Mouse (Mus musculus): ENCODE measurements around the gene Mylk3.

Mylk3 gene

DNA sequence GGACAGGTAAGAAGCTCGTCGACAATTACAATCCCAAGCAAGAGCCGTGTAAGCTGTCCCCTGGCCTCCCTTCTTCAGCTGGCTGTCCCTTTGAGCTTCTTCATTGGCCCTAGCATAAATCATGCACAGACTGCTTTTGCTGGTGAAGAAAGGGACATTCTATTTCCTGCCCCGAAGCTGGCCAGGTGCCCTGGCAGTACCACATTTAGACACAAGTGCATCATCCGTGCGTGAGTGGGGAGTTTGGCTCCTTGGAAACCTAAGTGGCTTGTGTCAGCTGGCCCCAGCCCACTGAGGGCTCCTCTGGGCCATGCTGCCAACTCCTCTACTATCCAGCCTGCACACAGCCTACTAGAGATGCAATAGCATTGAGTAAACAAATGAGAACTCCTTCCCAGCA, at the start of gene Mylk3:
Gene Mylk3 (minus strand): TSS at position 141 of the 400 bp plus-strand sequence.
- no peak for DNase-seq (ENCODE audit: low read depth, low spot score)

- no peak for DNase-seq (ENCODE audit: low read depth, low spot score)
Measured at GRCm38 (mm10) chr8:85435736-85436135, 49.6 kb upstream of the Mylk3 start.

GRCm38 (mm10) chr8:85434817-85435216, 48.7 kb upstream of the Mylk3 start:
- no peak for DNase-seq (ENCODE audit: low read depth, low spot score)

- no peak for DNase-seq (ENCODE audit: low read depth, low spot score)
Measured at GRCm38 (mm10) chr8:85433017-85433393, 46.9 kb upstream of the Mylk3 start.

- peak; percentile 98 for DNase-seq (ENCODE audit: low read depth, low spot score)
Measured at GRCm38 (mm10) chr8:85432168-85433016, 46.2 kb upstream of the Mylk3 start, which contains the start of gene 4921524J17Rik. 4921524J17Rik (minus strand) TSS chr8:85432833.

- DNase-seq (ENCODE audit: low read depth, low spot score) = peak; percentile 48
Measured at GRCm38 (mm10) chr8:85431281-85432167, 45.4 kb upstream of the Mylk3 start.

DNA sequence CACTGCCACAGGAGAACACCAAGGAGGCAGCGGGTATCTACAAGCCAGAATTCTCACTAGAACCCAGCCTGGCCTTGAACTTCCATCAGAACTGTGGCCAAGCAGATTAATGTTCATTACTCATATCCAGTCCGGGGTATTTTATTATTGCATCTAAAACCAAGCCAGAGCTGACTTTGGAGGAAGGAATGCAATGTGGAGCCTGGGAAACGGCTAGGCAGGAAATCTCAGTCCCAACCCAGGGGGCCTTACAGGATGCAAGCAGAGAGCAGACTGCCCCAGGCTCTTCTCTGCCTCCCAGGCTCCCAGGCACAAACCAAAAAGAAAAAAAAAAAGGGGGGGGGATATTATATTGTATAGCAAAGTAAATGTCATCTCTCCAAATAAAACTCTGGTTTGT, 44.7 kb upstream of the Mylk3 start:
- DNase-seq (ENCODE audit: low read depth, low spot score) = no peak

- DNase-seq (ENCODE audit: low read depth, low spot score) = no peak
Measured at GRCm38 (mm10) chr8:85429219-85429618, 43.1 kb upstream of the Mylk3 start.

DNA sequence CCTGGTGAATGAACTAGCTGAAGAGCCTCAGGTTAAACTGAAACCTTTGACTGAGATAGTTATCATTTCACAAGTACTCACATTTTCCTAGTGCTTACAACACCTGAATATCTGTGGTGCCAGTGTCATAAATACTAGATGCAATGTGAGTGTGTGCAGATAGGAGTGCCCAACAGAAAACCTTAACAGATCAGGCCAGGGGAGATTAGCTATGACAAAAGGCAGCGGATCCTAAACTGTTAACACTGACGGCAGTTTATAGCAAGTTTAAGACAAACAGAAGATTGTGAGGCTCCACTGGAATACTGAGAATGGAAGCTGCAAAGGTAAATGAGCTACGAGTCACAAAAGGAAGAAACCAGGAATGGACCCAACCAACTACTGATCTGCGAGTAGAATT, 40.9 kb upstream of the Mylk3 start:
- no peak for DNase-seq (ENCODE audit: low read depth, low spot score)

DNA sequence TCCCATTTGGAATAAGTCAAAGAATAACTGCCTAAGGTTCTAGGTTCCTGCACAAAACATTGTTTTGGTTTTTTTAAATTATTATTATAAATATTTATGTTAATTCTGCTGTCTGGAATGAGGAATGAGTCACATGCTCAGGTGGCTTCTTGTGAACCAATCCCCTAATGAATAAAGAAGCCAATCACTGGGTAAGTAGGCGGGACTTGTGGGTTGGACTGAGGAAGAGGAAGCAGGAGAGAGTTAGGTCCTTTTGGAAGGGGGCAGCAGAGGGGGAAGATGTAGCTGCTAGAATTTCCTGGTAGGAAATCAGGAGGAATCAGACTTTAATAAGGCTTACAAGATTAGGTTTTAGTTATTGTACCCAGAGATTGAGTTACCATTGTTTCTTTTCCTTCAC, 35.2 kb upstream of the Mylk3 start:
- DNase-seq (ENCODE audit: low read depth, low spot score) = no peak

GRCm38 (mm10) chr8:85408526-85408925, 22.4 kb upstream of the Mylk3 start:
- DNase-seq (ENCODE audit: low read depth, low spot score) = no peak

DNA sequence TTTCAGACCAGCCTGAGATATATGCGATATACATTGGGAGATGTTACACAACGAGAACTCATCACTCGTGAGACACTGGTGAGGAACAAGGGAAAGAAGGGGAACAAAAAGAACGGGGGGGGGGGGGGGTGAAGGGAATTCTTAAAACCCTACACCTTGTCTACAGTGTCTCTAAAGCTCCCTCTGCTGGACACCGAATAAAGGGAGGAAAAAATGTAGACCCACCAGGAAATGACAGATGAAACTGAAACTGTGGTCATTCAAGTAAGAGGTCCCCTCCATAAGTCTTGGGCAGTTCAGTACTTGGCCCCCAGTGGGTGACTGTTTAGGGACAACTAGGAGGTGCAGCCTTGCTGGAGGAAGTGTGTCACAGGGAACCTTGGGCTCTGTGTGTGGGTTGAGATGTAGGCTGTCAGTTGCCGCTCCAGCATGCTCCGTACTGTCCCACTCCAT, 21.9 kb upstream of the Mylk3 start:
- DNase-seq (ENCODE audit: low read depth, low spot score) = peak; percentile 36

GRCm38 (mm10) chr8:85405961-85406360, 19.8 kb upstream of the Mylk3 start:
- no peak for DNase-seq (ENCODE audit: low read depth, low spot score)

- no peak for DNase-seq (ENCODE audit: low read depth, low spot score)
Measured at GRCm38 (mm10) chr8:85405418-85405817, 19.3 kb upstream of the Mylk3 start.

DNA sequence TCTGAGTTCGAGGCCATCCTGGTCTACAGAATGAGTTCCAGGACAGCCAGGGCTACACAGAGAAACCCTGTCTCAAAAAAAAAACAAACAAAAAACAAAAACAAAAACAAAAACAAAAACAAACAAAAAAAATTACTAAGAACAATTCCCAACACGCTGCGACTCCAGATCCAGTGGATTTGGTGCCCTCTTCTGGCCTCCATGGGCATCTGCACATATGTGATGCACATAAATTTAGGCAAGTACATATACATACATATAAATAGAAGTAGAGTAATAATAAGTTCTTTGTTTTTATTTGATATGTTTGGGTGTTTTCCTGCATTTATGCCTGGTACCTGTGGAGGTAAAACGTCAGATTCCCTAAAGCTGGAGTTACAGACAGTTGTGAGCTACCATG, 12.4 kb upstream of the Mylk3 start:
- DNase-seq (ENCODE audit: low read depth, low spot score) = no peak

DNA sequence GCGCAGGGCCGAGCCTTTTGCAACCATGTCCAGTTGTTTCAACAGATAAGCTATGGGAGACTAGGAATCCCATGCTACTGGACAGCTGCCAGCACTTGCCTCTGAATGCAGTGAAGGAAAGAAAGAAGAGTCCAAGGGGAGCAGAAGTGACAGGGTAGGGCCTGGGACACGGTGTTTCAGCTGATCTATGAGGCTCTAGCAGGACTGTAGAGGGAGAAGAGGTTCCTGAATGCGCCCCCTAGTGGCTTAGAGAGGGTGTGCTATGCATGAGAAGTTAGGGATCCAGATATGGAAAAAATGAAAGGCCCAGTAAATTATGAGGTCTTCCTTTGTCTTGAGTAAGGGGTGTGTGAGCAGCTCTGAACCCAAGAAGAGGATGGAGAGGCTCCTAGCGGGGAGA, 11.4 kb upstream of the Mylk3 start:
- DNase-seq (ENCODE audit: low read depth, low spot score) = peak; percentile 37

GRCm38 (mm10) chr8:85396432-85397079, 10.4 kb upstream of the Mylk3 start:
- DNase-seq (ENCODE audit: low read depth, low spot score) = no peak

GRCm38 (mm10) chr8:85395681-85396431, 9.7 kb upstream of the Mylk3 start:
- no peak for DNase-seq (ENCODE audit: low read depth, low spot score)

- DNase-seq (ENCODE audit: low read depth, low spot score) = no peak
Measured at GRCm38 (mm10) chr8:85395017-85395416, 8.9 kb upstream of the Mylk3 start.

DNA sequence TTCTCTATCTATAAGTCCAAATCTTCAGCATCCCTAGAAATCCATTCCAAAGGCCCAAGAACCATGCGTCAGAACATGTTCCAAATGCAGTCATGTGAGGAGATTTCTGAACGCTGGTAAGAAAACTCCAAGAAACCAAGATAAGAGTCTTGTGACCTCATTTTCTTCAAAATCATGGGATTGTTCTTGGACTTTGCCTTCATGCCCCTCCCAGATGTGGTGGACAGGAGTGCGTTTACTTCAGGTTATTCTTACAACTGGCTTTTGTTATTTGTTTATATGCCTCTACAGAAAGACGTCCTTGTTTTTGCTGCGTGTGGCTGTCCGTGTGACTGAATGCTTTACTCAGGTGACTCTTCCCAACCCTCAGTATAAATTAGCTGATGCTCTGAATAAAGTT, 7.1 kb upstream of the Mylk3 start:
- no peak for DNase-seq (ENCODE audit: low read depth, low spot score)

DNA sequence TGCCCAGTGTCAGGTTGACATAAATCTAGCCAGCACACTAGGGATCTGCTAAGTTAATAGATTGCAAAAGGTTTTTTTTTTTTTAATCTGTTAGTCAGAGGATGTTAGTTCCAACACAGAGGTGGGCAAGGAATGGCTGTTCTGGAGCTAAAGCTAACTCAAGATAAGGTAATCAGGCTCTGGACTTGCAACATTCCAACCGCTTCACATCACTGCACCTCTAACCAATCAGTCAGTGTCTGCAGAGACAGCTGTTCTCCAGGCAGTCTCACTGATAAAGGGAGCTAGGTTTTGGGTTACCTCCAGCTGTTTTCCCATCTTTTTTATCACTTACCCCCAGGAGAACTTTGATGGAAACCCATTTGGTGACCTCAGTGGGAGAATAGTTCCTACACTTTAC, 5.3 kb upstream of the Mylk3 start:
- DNase-seq (ENCODE audit: low read depth, low spot score) = no peak

Measured in forelimb bud, embryonic 11.5 days (tissue).